Mouse (Mus musculus): ENCODE results near the gene Ttc23l. TPM values are rescaled to one million over a fixed set of nuclear protein-coding genes. Genes with fewer than 3 reads are reported as not detected.

Ttc23l gene
- polyA plus RNA-seq, 2 experiments: not detected

- H3K27me3 ChIP-seq (ENCODE audit: control insufficient read depth, insufficient read depth, low read length): no peaks in the 10 kb centered on the region
- H3K27ac ChIP-seq (replicated peaks; ENCODE audit: low read depth, low read length): no peak overlapping the region
- ATAC-seq (ENCODE audit: low FRiP score, low read depth) (no peak), DNase-seq (ENCODE audit: low spot score) (no peak)
- no peak overlapping the region for H3K9ac ChIP-seq (ENCODE audit: low read depth, low read length, severe bottlenecking)
- no peak for TF ChIP-seq POLR2A (IDR thresholded peaks at IDR 0.05; ENCODE audit: borderline replicate concordance, extremely low read depth, insufficient read depth, insufficient read length)
- no peak overlapping the region for H3K4me3 ChIP-seq (replicated peaks; ENCODE audit: low read length)
- WGBS: 76% methylated on average over 1 of the region's 1 CpGs
- H3K4me1 ChIP-seq (ENCODE audit: control insufficient read depth, insufficient read depth, low read length): no peaks in the 10 kb centered on the region
- no peaks in the 10 kb centered on the region for H3K9me3 ChIP-seq (ENCODE audit: control insufficient read depth, low read length)
- no peaks in the 10 kb centered on the region for H3K36me3 ChIP-seq (ENCODE audit: control insufficient read depth, insufficient read depth, low read length)
- H3K4me2 ChIP-seq (replicated peaks; ENCODE audit: low read depth, low read length, severe bottlenecking): no peak overlapping the region
Measured at GRCm38 (mm10) chr15:10525896-10526295, 32.6 kb downstream of the Ttc23l start.

GRCm38 (mm10) chr15:10515166-10515565 lies 43.3 kb downstream of the Ttc23l start:
- 87% methylated on average over 7 of the region's 7 CpGs for WGBS
- DNase-seq (ENCODE audit: low spot score) (no peak), ATAC-seq (ENCODE audit: low FRiP score, low read depth) (no peak)
- H3K4me2 ChIP-seq (replicated peaks; ENCODE audit: low read depth, low read length, severe bottlenecking): no peak overlapping the region
- no peak overlapping the region for H3K4me3 ChIP-seq (replicated peaks; ENCODE audit: low read length)
- no peaks in the 10 kb centered on the region for H3K4me1 ChIP-seq (ENCODE audit: control insufficient read depth, insufficient read depth, low read length)
- no peaks in the 10 kb centered on the region for H3K9me3 ChIP-seq (ENCODE audit: control insufficient read depth, low read length)
- TF ChIP-seq POLR2A (IDR thresholded peaks at IDR 0.05; ENCODE audit: borderline replicate concordance, extremely low read depth, insufficient read depth, insufficient read length): no peak
- H3K36me3 ChIP-seq (ENCODE audit: control insufficient read depth, insufficient read depth, low read length): no peaks in the 10 kb centered on the region
- H3K27me3 ChIP-seq (ENCODE audit: control insufficient read depth, insufficient read depth, low read length): no peaks in the 10 kb centered on the region
- no peak overlapping the region for H3K9ac ChIP-seq (ENCODE audit: low read depth, low read length, severe bottlenecking)
- H3K27ac ChIP-seq (replicated peaks; ENCODE audit: low read depth, low read length): no peak overlapping the region

GRCm38 (mm10) chr15:10506099-10506498 lies 52.4 kb downstream of the Ttc23l start:
- no peak overlapping the region for H3K4me2 ChIP-seq (replicated peaks; ENCODE audit: low read depth, low read length, severe bottlenecking)
- DNase-seq (ENCODE audit: low spot score) (no peak), ATAC-seq (ENCODE audit: low FRiP score, low read depth) (no peak)
- no peak for TF ChIP-seq POLR2A (IDR thresholded peaks at IDR 0.05; ENCODE audit: borderline replicate concordance, extremely low read depth, insufficient read depth, insufficient read length)
- no peak overlapping the region for H3K9ac ChIP-seq (ENCODE audit: low read depth, low read length, severe bottlenecking)
- no peak overlapping the region for H3K4me3 ChIP-seq (replicated peaks; ENCODE audit: low read length)
- WGBS: 20% methylated on average over 11 of the region's 11 CpGs
- H3K27ac ChIP-seq (replicated peaks; ENCODE audit: low read depth, low read length): no peak overlapping the region
- H3K36me3 ChIP-seq (ENCODE audit: control insufficient read depth, insufficient read depth, low read length): no peaks in the 10 kb centered on the region
- no peaks in the 10 kb centered on the region for H3K4me1 ChIP-seq (ENCODE audit: control insufficient read depth, insufficient read depth, low read length)
- no peaks in the 10 kb centered on the region for H3K27me3 ChIP-seq (ENCODE audit: control insufficient read depth, insufficient read depth, low read length)
- no peaks in the 10 kb centered on the region for H3K9me3 ChIP-seq (ENCODE audit: control insufficient read depth, low read length)

- ATAC-seq (ENCODE audit: low FRiP score, low read depth) (peak; percentile 80), DNase-seq (ENCODE audit: low spot score) (peak; percentile 78)
- no peaks in the 10 kb centered on the region for H3K9me3 ChIP-seq (ENCODE audit: control insufficient read depth, low read length)
- TF ChIP-seq POLR2A (IDR thresholded peaks at IDR 0.05; ENCODE audit: borderline replicate concordance, extremely low read depth, insufficient read depth, insufficient read length): no peak
- no peaks in the 10 kb centered on the region for H3K4me1 ChIP-seq (ENCODE audit: control insufficient read depth, insufficient read depth, low read length)
- no peaks in the 10 kb centered on the region for H3K36me3 ChIP-seq (ENCODE audit: control insufficient read depth, insufficient read depth, low read length)
- H3K27ac ChIP-seq (replicated peaks; ENCODE audit: low read depth, low read length): no peak overlapping the region
- no peaks in the 10 kb centered on the region for H3K27me3 ChIP-seq (ENCODE audit: control insufficient read depth, insufficient read depth, low read length)
- WGBS: 49% methylated on average over 11 of the region's 11 CpGs
- no peak overlapping the region for H3K4me2 ChIP-seq (replicated peaks; ENCODE audit: low read depth, low read length, severe bottlenecking)
- H3K9ac ChIP-seq (ENCODE audit: low read depth, low read length, severe bottlenecking): no peak overlapping the region
- no peak overlapping the region for H3K4me3 ChIP-seq (replicated peaks; ENCODE audit: low read length)
Measured at GRCm38 (mm10) chr15:10500838-10501719, 57.4 kb downstream of the Ttc23l start.

- Histone ChIP-seq H3K9me3 (ENCODE audit: control insufficient read depth, low read length) (no peaks in the 10 kb centered on the region), H3K27me3 (ENCODE audit: control insufficient read depth, insufficient read depth, low read length) (no peaks in the 10 kb centered on the region), H3K4me1 (ENCODE audit: control insufficient read depth, insufficient read depth, low read length) (no peaks in the 10 kb centered on the region), H3K4me3 (replicated peaks; ENCODE audit: low read length) (no peak overlapping the region), H3K27ac (replicated peaks; ENCODE audit: low read depth, low read length) (no peak overlapping the region), H3K4me2 (replicated peaks; ENCODE audit: low read depth, low read length, severe bottlenecking) (no peak overlapping the region), H3K9ac (ENCODE audit: low read depth, low read length, severe bottlenecking) (no peak overlapping the region), H3K36me3 (ENCODE audit: control insufficient read depth, insufficient read depth, low read length) (no peaks in the 10 kb centered on the region)
- no peak for TF ChIP-seq POLR2A (IDR thresholded peaks at IDR 0.05; ENCODE audit: borderline replicate concordance, extremely low read depth, insufficient read depth, insufficient read length)
- 77% methylated on average over 5 of the region's 5 CpGs for WGBS
- DNase-seq (ENCODE audit: low spot score) (no peak), ATAC-seq (ENCODE audit: low FRiP score, low read depth) (no peak)
Measured at GRCm38 (mm10) chr15:10500035-10500434, 58.4 kb downstream of the Ttc23l start.

Data from limb, embryonic 14.5 days (tissue).